Mouse (Mus musculus): Measurements from ENCODE around the gene Itpkb. TPM values are rescaled to one million over a fixed set of nuclear protein-coding genes. Genes with fewer than 3 reads are reported as not detected.

Itpkb gene
- polyA plus RNA-seq (2012; ENCODE audit: low replicate concordance), result 15.4 and 17.3 TPM in 2 replicates

GRCm38 (mm10) chr1:180330145-180330706, at the start of gene Itpkb:
Gene Itpkb (plus strand): TSS chr1:180330485.

Other genes starting within 250 kb of the Itpkb start
- 2.5 and 6.6 TPM in 2 replicates for gene Coq8a, start 130.9 kb upstream of the Itpkb start, polyA plus RNA-seq (2012; ENCODE audit: low replicate concordance)
- 83.1 and 87.3 TPM in 2 replicates for gene Psen2, start 67.0 kb upstream of the Itpkb start, polyA plus RNA-seq (2012; ENCODE audit: low replicate concordance)
- 0.11 and 0.14 TPM in 2 replicates for gene Stum, start 153.0 kb downstream of the Itpkb start, polyA plus RNA-seq (2012; ENCODE audit: low replicate concordance)
- gene Parp1, start 238.4 kb downstream of the Itpkb start, polyA plus RNA-seq (2012; ENCODE audit: low replicate concordance), result 46.0 and 105 TPM in 2 replicates

All from leukemia stem cell, adult 10-12 weeks (primary cell).